Mouse (Mus musculus) mesoderm, embryonic 11.5 days (tissue): ENCODE results near the gene Dnal1.

Experiments used
- DNase-seq: peaks from one replicate; pipeline ENCODE4 v3.0.0-alpha.2; 2012; ENCODE audit warnings: low read depth, low spot score

Gene Dnal1

GRCm38 (mm10) chr12:84185547-84185946 lies 71.4 kb downstream of the Dnal1 start:
- no peak for DNase-seq

- DNase-seq: no peak
Measured at GRCm38 (mm10) chr12:84186536-84186935, 72.4 kb downstream of the Dnal1 start.

GRCm38 (mm10) chr12:84186950-84187349 lies 72.8 kb downstream of the Dnal1 start:
- DNase-seq: no peak

- no peak for DNase-seq
Measured at GRCm38 (mm10) chr12:84187752-84188601, 73.8 kb downstream of the Dnal1 start.

- no peak for DNase-seq
Measured at GRCm38 (mm10) chr12:84188881-84189444, 74.8 kb downstream of the Dnal1 start.

- DNase-seq: no peak
Measured at GRCm38 (mm10) chr12:84190151-84190820, 76.1 kb downstream of the Dnal1 start.

GRCm38 (mm10) chr12:84191190-84191589 lies 77.0 kb downstream of the Dnal1 start:
- DNase-seq: no peak

GRCm38 (mm10) chr12:84191770-84192169 lies 77.6 kb downstream of the Dnal1 start:
- DNase-seq: no peak

GRCm38 (mm10) chr12:84192280-84192679 lies 78.1 kb downstream of the Dnal1 start:
- DNase-seq: no peak

GRCm38 (mm10) chr12:84192741-84193641 lies 78.8 kb downstream of the Dnal1 start:
- DNase-seq: peak; percentile 67

GRCm38 (mm10) chr12:84193642-84194399 lies 79.7 kb downstream of the Dnal1 start:
- DNase-seq: peak; percentile 94

GRCm38 (mm10) chr12:84194400-84195109 lies 80.4 kb downstream of the Dnal1 start:
- no peak for DNase-seq

GRCm38 (mm10) chr12:84195195-84195594 lies 81.0 kb downstream of the Dnal1 start:
- no peak for DNase-seq
